Mouse (Mus musculus) lung, postnatal 0 days (tissue): Measurements from ENCODE around the gene Rpl3l. TPM values are rescaled to one million over a fixed set of nuclear protein-coding genes. Genes with fewer than 3 reads are reported as not detected.

ENCODE experiments used
- ATAC-seq: fragments of 200-750 bp; cut with Nextera tagmentation; 2 replicates; pipeline ENCODE4 v1.8.0; 2017; ENCODE audit warnings: moderate library complexity
- DNase-seq: peaks from one replicate; pipeline ENCODE4 v3.0.0-alpha.2; 2016; ENCODE audit warnings: low spot score
- H3K27ac ChIP-seq: fragments of 300-500 bp; sonication (generic); 2 replicates; pipeline ENCODE4 v1.5.1; 2014; ENCODE audit warnings: antibody characterized with exemption, mild to moderate bottlenecking, low read length, mixed read lengths
- H3K27me3 ChIP-seq: fragments of 300-500 bp; sonication (generic); replicated peaks from 2 replicates; pipeline ENCODE4 v1.6.1; 2014; ENCODE audit warnings: low read length, mixed read lengths; ENCODE audit not compliant: insufficient read depth
- H3K36me3 ChIP-seq: fragments of 300-500 bp; sonication (generic); 2 replicates; pipeline ENCODE4 v1.6.1; 2014; ENCODE audit warnings: low read length, mixed read lengths; ENCODE audit not compliant: insufficient read depth
- H3K4me1 ChIP-seq: fragments of 300-500 bp; sonication (generic); 2 replicates; pipeline ENCODE4 v1.6.1; 2014; ENCODE audit warnings: antibody characterized with exemption, low read depth, low read length, mixed read lengths; ENCODE audit not compliant: insufficient read depth
- H3K4me2 ChIP-seq: fragments of 300-500 bp; sonication (generic); replicated peaks from 2 replicates; pipeline ENCODE4 v1.6.1; 2014; ENCODE audit warnings: low read depth, mild to moderate bottlenecking, low read length, moderate library complexity, mixed read lengths
- H3K4me3 ChIP-seq: fragments of 300-500 bp; sonication (generic); 2 replicates; pipeline ENCODE4 v1.5.1; 2014; ENCODE audit warnings: low read depth, low read length
- H3K9ac ChIP-seq: fragments of 300-500 bp; sonication (generic); replicated peaks from 2 replicates; pipeline ENCODE4 v1.6.1; 2014; ENCODE audit warnings: low read depth, mild to moderate bottlenecking
- H3K9me3 ChIP-seq: fragments of 300-500 bp; sonication (generic); 2 replicates; pipeline ENCODE4 v1.6.1; 2016; ENCODE audit warnings: low read length, mixed read lengths
- CTCF ChIP-seq: IDR thresholded peaks from 2 replicates; pipeline ENCODE4 v1.5.1; 2016; ENCODE audit warnings: antibody characterized with exemption, mild to moderate bottlenecking
- EP300 ChIP-seq: IDR thresholded peaks from 2 replicates; pipeline ENCODE4 v1.6.1; 2016; ENCODE audit warnings: antibody characterized with exemption, mild to moderate bottlenecking, control low read depth
- WGBS: fragments of 180-500 bp; shearing (Covaris S2); extraction: QIAGEN DNeasy Blood & Tissue Kit; methylation state at CpG from one replicate; pipeline ENCODE4 v1.1.7; 2014; 5-methylcytosine and 5-hydroxymethylcytosine counted together
- polyA plus RNA-seq: library from polyadenylated mRNA; unstranded; fragments of >200 nt; fragmentation: Nextera tagmentation; extraction: Ambion mirVana; gene quantifications from 2 replicates; pipeline ENCODE4 v1.2.1, GENCODE M21; 2015

Gene Rpl3l
- polyA plus RNA-seq, 1 experiment from 2014 or later: 0.19 TPM

GRCm38 (mm10) chr17:24695326-24696010 is 32.2 kb upstream of the Rpl3l start:
- Histone ChIP-seq H3K9me3 (no peaks in the 10 kb centered on the region), H3K4me1 (no peaks in the 10 kb centered on the region), H3K27ac (peak overlapping the region; percentile 78), H3K27me3 (0 out of 2 replicates have a peak, but pooled peaks cover 2% of the 10 kb centered on the region), H3K9ac (peak overlapping the region; percentile 59), H3K4me3 (peak overlapping the region; percentile 69), H3K4me2 (peak overlapping the region; percentile 82), H3K36me3 (0 out of 2 replicates have a peak, but pooled peaks cover 3% of the 10 kb centered on the region)
- DNase-seq: no peak
- 6% methylated on average over 46 of the region's 51 CpGs for WGBS
- no peak for TF ChIP-seq EP300
- TF ChIP-seq CTCF: no peak
- no peak for ATAC-seq

GRCm38 (mm10) chr17:24696011-24696697 is 31.5 kb upstream of the Rpl3l start, which contains the start of the genes Gfer and Noxo1:
TSS of gene Gfer (minus strand) at chr17:24696156.
TSS of gene Noxo1 (plus strand) at chr17:24696234.
- TF ChIP-seq CTCF (peak; percentile 50), EP300 (no peak)
- no peaks in the 10 kb centered on the region for H3K27me3 ChIP-seq
- peak within 1 kb of the TSS; percentile 69 for H3K4me3 ChIP-seq
- H3K4me2 ChIP-seq: peak within 1 kb of the TSS; percentile 82
- ATAC-seq: peak; percentile 96
- H3K9me3 ChIP-seq: no peaks in the 10 kb centered on the region
- 1% methylated on average over 69 of the region's 76 CpGs for WGBS
- DNase-seq: peak; percentile 94
- H3K27ac ChIP-seq: peak within 1 kb of the TSS; percentile 78
- H3K36me3 ChIP-seq: 0 out of 2 replicates have a peak, but pooled peaks cover 6% of the 10 kb centered on the region
- peak within 1 kb of the TSS; percentile 59 for H3K9ac ChIP-seq
- no peaks in the 10 kb centered on the region for H3K4me1 ChIP-seq

GRCm38 (mm10) chr17:24697985-24698384 is 29.6 kb upstream of the Rpl3l start:
- peak; percentile 63 for DNase-seq

GRCm38 (mm10) chr17:24698715-24699114 is 28.9 kb upstream of the Rpl3l start:
- Histone ChIP-seq H3K4me2 (no peak overlapping the region), H3K9ac (no peak overlapping the region), H3K36me3 (peaks cover 10% of the 10 kb centered on the region; the same call in 1 of the 2 replicates), H3K4me3 (no peak overlapping the region), H3K9me3 (no peaks in the 10 kb centered on the region), H3K27ac (no peak overlapping the region), H3K4me1 (no peaks in the 10 kb centered on the region), H3K27me3 (no peaks in the 10 kb centered on the region)
- no peak for ATAC-seq
- no peak for DNase-seq
- 55% methylated on average over 9 of the region's 9 CpGs for WGBS
- TF ChIP-seq CTCF (no peak), EP300 (no peak)

More at GRCm38 (mm10) chr17:24697985-24698384, 29.6 kb upstream of the Rpl3l start:
- TF ChIP-seq CTCF (no peak), EP300 (no peak)
- Histone ChIP-seq H3K4me3 (no peak overlapping the region), H3K27me3 (no peaks in the 10 kb centered on the region), H3K9me3 (no peaks in the 10 kb centered on the region), H3K4me2 (no peak overlapping the region), H3K9ac (no peak overlapping the region), H3K36me3 (peaks cover 10% of the 10 kb centered on the region; the same call in 1 of the 2 replicates), H3K27ac (no peak overlapping the region), H3K4me1 (no peaks in the 10 kb centered on the region)
- ATAC-seq: no peak
- whole genome bisulfite sequencing: 10% methylated on average over 5 of the region's 5 CpGs

- TF ChIP-seq CTCF: no peak
- no peak for TF ChIP-seq EP300
- peaks cover 10% of the 10 kb centered on the region; the same call in 1 of the 2 replicates for H3K36me3 ChIP-seq
Observed at GRCm38 (mm10) chr17:24699473-24699872, 28.1 kb upstream of the Rpl3l start.

GRCm38 (mm10) chr17:24701251-24701650 is 26.4 kb upstream of the Rpl3l start:
- H3K4me3 ChIP-seq: no peak overlapping the region
- H3K4me2 ChIP-seq: no peak overlapping the region
- DNase-seq: no peak
- no peak for ATAC-seq
- H3K4me1 ChIP-seq: no peaks in the 10 kb centered on the region
- no peaks in the 10 kb centered on the region for H3K9me3 ChIP-seq
- no peaks in the 10 kb centered on the region for H3K27me3 ChIP-seq
- no peak overlapping the region for H3K9ac ChIP-seq
- 86% methylated on average over 9 of the region's 9 CpGs for WGBS
- no peak overlapping the region for H3K27ac ChIP-seq
- H3K36me3 ChIP-seq: peaks cover 10% of the 10 kb centered on the region; the same call in 1 of the 2 replicates
- no peak for TF ChIP-seq CTCF
- no peak for TF ChIP-seq EP300

More at GRCm38 (mm10) chr17:24699473-24699872, 28.1 kb upstream of the Rpl3l start:
- Histone ChIP-seq H3K4me2 (no peak overlapping the region), H3K4me1 (no peaks in the 10 kb centered on the region), H3K27ac (no peak overlapping the region), H3K9ac (no peak overlapping the region), H3K9me3 (no peaks in the 10 kb centered on the region), H3K4me3 (no peak overlapping the region), H3K27me3 (no peaks in the 10 kb centered on the region)
- 77% methylated on average over 2 of the region's 2 CpGs for WGBS
- DNase-seq (no peak), ATAC-seq (no peak)
